Mouse (Mus musculus) kidney, adult 2 months (tissue): ENCODE data around the gene Rcn3.

Source experiments
- CTCF ChIP-seq: fragments of 200-500 bp; conservative IDR thresholded peaks from 2 replicates; pipeline ENCODE4 v1.5.1; 2011; ENCODE audit warnings: low read depth, mild to moderate bottlenecking, control low read depth, low read length, moderate library complexity, mixed read lengths; ENCODE audit not compliant: insufficient read depth, insufficient read length
- POLR2A ChIP-seq: fragments of 200-500 bp; IDR thresholded peaks from one replicate; pipeline ENCODE4 v1.6.1; 2011; ENCODE audit warnings: low read depth, low read length, control low read depth

DNA sequence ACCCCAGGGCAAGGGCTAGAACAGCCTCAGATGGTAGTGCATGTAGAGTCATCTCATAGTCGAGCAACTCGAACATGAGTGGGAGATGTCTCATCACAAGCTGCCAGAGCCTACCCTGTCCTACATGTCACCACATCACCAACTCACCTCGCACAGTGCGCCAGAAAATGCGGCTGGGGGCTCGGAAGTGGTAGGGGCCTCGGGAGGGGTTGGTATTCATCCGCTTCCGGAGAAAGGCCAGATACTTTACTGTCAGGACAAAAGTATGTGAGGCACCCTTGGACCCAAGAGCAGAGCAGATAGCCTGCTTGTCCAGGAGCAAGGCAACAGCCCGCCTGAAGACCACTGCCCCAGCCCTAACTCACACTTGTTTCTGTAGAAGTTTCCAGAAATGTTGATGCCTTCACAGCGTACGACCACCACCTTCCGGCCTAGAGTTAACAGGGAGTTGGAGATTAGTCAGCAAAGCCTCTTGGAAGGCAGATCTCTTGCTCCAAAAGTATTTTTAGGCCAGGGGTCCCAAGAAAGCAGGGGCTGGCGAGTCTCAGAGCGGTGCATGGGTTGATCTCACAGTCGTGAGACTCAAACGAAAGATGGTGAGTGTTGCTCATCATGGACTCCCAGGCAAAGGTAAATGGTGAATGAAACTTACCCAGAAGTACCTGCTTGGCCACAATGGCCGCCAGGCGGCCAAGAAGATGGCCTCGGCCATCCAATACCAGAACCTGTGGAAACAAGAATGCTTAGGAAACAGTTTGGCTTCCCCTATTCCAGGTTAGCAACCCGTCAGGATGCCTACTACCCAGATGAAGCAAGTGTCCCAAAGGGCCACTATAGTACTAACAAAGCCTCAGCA, 35.1 kb upstream of the Rcn3 start:
- no peak for TF ChIP-seq CTCF
- no peak for TF ChIP-seq POLR2A
